Mouse (Mus musculus) kidney, embryonic 15.5 days (tissue): Measurements from ENCODE around the gene Lce3b. TPM values are rescaled to one million over a fixed set of nuclear protein-coding genes. Genes with fewer than 3 reads are reported as not detected.

ENCODE experiments used
- polyA plus RNA-seq: library from polyadenylated mRNA; unstranded; fragments of >200 nt; fragmentation: Nextera tagmentation; extraction: Ambion mirVana; gene quantifications from 2 replicates; pipeline ENCODE4 v1.2.1, GENCODE M21; 2015

Gene Lce3b
- polyA plus RNA-seq, 1 experiment from 2014 or later: not detected

Other genes with a start within 250 kb of the Lce3b start
- gene Lce1d, start 245.8 kb upstream of the Lce3b start, polyA plus RNA-seq: not detected in 2 replicates
- not detected in 2 replicates for gene Lce1e, start 223.9 kb upstream of the Lce3b start, polyA plus RNA-seq
- not detected in 2 replicates for gene Lce1f, start 212.6 kb upstream of the Lce3b start, polyA plus RNA-seq
- gene Gm38119, start 193.9 kb upstream of the Lce3b start, polyA plus RNA-seq: not detected in 2 replicates
- not detected in 2 replicates for gene Lce1g, start 180.6 kb upstream of the Lce3b start, polyA plus RNA-seq
- not detected in 2 replicates for gene Lce1h, start 167.9 kb upstream of the Lce3b start, polyA plus RNA-seq
- gene Lce1i, start 154.1 kb upstream of the Lce3b start, polyA plus RNA-seq: not detected in 2 replicates
- gene Lce1j, start 142.5 kb upstream of the Lce3b start, polyA plus RNA-seq: not detected in 2 replicates
- not detected in 2 replicates for gene Lce1k, start 125.1 kb upstream of the Lce3b start, polyA plus RNA-seq
- not detected in 2 replicates for gene Kprp, start 105.7 kb upstream of the Lce3b start, polyA plus RNA-seq
- not detected in 2 replicates for gene Lce1l, start 81.7 kb upstream of the Lce3b start, polyA plus RNA-seq
- gene 2310050C09Rik, start 62.8 kb upstream of the Lce3b start, polyA plus RNA-seq: not detected in 2 replicates
- gene Lce3a, start 6.7 kb upstream of the Lce3b start, polyA plus RNA-seq: not detected in 2 replicates
- gene Lce3c, start 11.5 kb downstream of the Lce3b start, polyA plus RNA-seq: not detected in 2 replicates
- gene Lce3d, start 24.4 kb downstream of the Lce3b start, polyA plus RNA-seq: not detected in 2 replicates
- not detected in 2 replicates for gene Lce3e, start 34.1 kb downstream of the Lce3b start, polyA plus RNA-seq
- gene Lce3f, start 59.2 kb downstream of the Lce3b start, polyA plus RNA-seq: not detected in 2 replicates
- 0.45 and 0.64 TPM in 2 replicates for gene Crct1, start 82.7 kb downstream of the Lce3b start, polyA plus RNA-seq
- gene Lce1m, start 86.1 kb downstream of the Lce3b start, polyA plus RNA-seq: not detected in 2 replicates
- gene Gm4858, start 135.8 kb downstream of the Lce3b start, polyA plus RNA-seq: 0.22 TPM in 1 of 2 replicates, not detected in the other
- gene Crnn, start 211.8 kb downstream of the Lce3b start, polyA plus RNA-seq: 0.10 TPM in 1 of 2 replicates, not detected in the other